Mouse (Mus musculus) natural killer cell, adult 2 months (primary cell): ENCODE measurements around the gene Cdk2ap2.
"Not testable (repeated sequence)": the region's sequence is repeated elsewhere in the genome, so short reads cannot be mapped to it uniquely, and the experiment has no call there.

ENCODE experiments used
- DNase-seq, 2 experiments: peaks; one replicate each; pipeline ENCODE4 v3.0.0; 2022; ENCODE audit warnings: low spot score in 2 of 2

Cdk2ap2 gene

GRCm38 (mm10) chr19:4066877-4067276, 30.1 kb upstream of the Cdk2ap2 start:
- DNase-seq: no peak

- not testable (repeated sequence) for DNase-seq
Observed at GRCm38 (mm10) chr19:4068242-4068641, 28.7 kb upstream of the Cdk2ap2 start.

GRCm38 (mm10) chr19:4068717-4069410, 28.1 kb upstream of the Cdk2ap2 start:
- no peak for DNase-seq

- DNase-seq: no peak
Observed at GRCm38 (mm10) chr19:4070311-4070710, 26.7 kb upstream of the Cdk2ap2 start.

GRCm38 (mm10) chr19:4070756-4071155, 26.2 kb upstream of the Cdk2ap2 start:
- DNase-seq: no peak

GRCm38 (mm10) chr19:4071406-4071805, 25.6 kb upstream of the Cdk2ap2 start:
- no peak for DNase-seq

GRCm38 (mm10) chr19:4072706-4073424, 24.1 kb upstream of the Cdk2ap2 start:
- no peak for DNase-seq

- no peak for DNase-seq
Observed at GRCm38 (mm10) chr19:4075531-4075930, 21.5 kb upstream of the Cdk2ap2 start.

GRCm38 (mm10) chr19:4079594-4079993, 17.4 kb upstream of the Cdk2ap2 start:
- DNase-seq: no peak

GRCm38 (mm10) chr19:4080511-4081009, 16.4 kb upstream of the Cdk2ap2 start:
- no peak for DNase-seq

- no peak for DNase-seq
Observed at GRCm38 (mm10) chr19:4081394-4081793, 15.6 kb upstream of the Cdk2ap2 start, which contains the start of gene Cabp2. TSS of gene Cabp2 (plus strand) at chr19:4081578.

GRCm38 (mm10) chr19:4082219-4082965, 14.6 kb upstream of the Cdk2ap2 start:
- DNase-seq: no peak

GRCm38 (mm10) chr19:4083316-4083715, 13.7 kb upstream of the Cdk2ap2 start:
- DNase-seq: no peak

- DNase-seq: no peak
Observed at GRCm38 (mm10) chr19:4083826-4084225, 13.2 kb upstream of the Cdk2ap2 start.

- DNase-seq: no peak
Observed at GRCm38 (mm10) chr19:4084984-4085383, 12.0 kb upstream of the Cdk2ap2 start.

- DNase-seq: no peak
Observed at GRCm38 (mm10) chr19:4086156-4086555, 10.8 kb upstream of the Cdk2ap2 start.

- no peak for DNase-seq
Observed at GRCm38 (mm10) chr19:4087090-4087489, 9.9 kb upstream of the Cdk2ap2 start.

- DNase-seq: no peak
Observed at GRCm38 (mm10) chr19:4088146-4088545, 8.8 kb upstream of the Cdk2ap2 start.

GRCm38 (mm10) chr19:4089128-4089527, 7.9 kb upstream of the Cdk2ap2 start:
- no peak for DNase-seq

GRCm38 (mm10) chr19:4090446-4090845, 6.5 kb upstream of the Cdk2ap2 start:
- no peak for DNase-seq

- DNase-seq: no peak
Observed at GRCm38 (mm10) chr19:4091383-4091782, 5.6 kb upstream of the Cdk2ap2 start.

GRCm38 (mm10) chr19:4092750-4093149, 4.2 kb upstream of the Cdk2ap2 start:
- DNase-seq: no peak
